Mouse (Mus musculus) stomach, postnatal 0 days (tissue): Measurements from ENCODE around the gene Rnf212b. TPM values are rescaled to one million over a fixed set of nuclear protein-coding genes. Genes with fewer than 3 reads are reported as not detected.
A peak's percentile ranks its signal among the peaks of the same experiment; 100 is the strongest.

Experiments
- ATAC-seq: fragments of 200-750 bp; cut with Nextera tagmentation; 2 replicates; pipeline ENCODE4 v1.8.0; 2017; ENCODE audit not compliant: low FRiP score, low TSS enrichment
- DNase-seq: peaks from one replicate; pipeline ENCODE4 v3.0.0-alpha.2; 2016; ENCODE audit warnings: low spot score
- H3K27ac ChIP-seq: fragments of 300-500 bp; sonication (generic); replicated peaks from 2 replicates; pipeline ENCODE4 v1.5.1; 2014; ENCODE audit warnings: mild to moderate bottlenecking, control low read depth
- H3K27me3 ChIP-seq: fragments of 300-500 bp; sonication (generic); 2 replicates; pipeline ENCODE4 v1.6.1; 2014; ENCODE audit warnings: low read length; ENCODE audit not compliant: control insufficient read depth, insufficient read depth
- H3K36me3 ChIP-seq: fragments of 300-500 bp; sonication (generic); 2 replicates; pipeline ENCODE4 v1.6.1; 2014; ENCODE audit warnings: low read length, mixed read lengths; ENCODE audit not compliant: control insufficient read depth, insufficient read depth
- H3K4me1 ChIP-seq: fragments of 300-500 bp; sonication (generic); replicated peaks from 2 replicates; pipeline ENCODE4 v1.6.1; 2014; ENCODE audit warnings: antibody characterized with exemption; ENCODE audit not compliant: control insufficient read depth, insufficient read depth
- H3K4me2 ChIP-seq: fragments of 300-500 bp; sonication (generic); replicated peaks from 2 replicates; pipeline ENCODE4 v1.6.1; 2014; ENCODE audit warnings: low read depth, mild to moderate bottlenecking, control low read depth, moderate library complexity
- H3K4me3 ChIP-seq: fragments of 300-500 bp; sonication (generic); 2 replicates; pipeline ENCODE4 v1.5.1; 2014; ENCODE audit warnings: low read depth, low read length, control low read depth
- H3K9ac ChIP-seq: fragments of 300-500 bp; sonication (generic); 2 replicates; pipeline ENCODE4 v1.6.1; 2014; ENCODE audit warnings: mild to moderate bottlenecking, low read length, control low read depth, mixed read lengths
- H3K9me3 ChIP-seq: fragments of 300-500 bp; sonication (generic); 2 replicates; pipeline ENCODE4 v1.6.1; 2016; ENCODE audit warnings: low read length; ENCODE audit not compliant: control insufficient read depth
- CTCF ChIP-seq: IDR thresholded peaks from 2 replicates; pipeline ENCODE4 v1.5.1; 2016; ENCODE audit warnings: antibody characterized with exemption, low read depth, mild to moderate bottlenecking, moderate library complexity
- EP300 ChIP-seq: optimal IDR thresholded peaks from 2 replicates; pipeline ENCODE3; 2016; ENCODE audit warnings: antibody characterized with exemption
- WGBS: fragments of 180-500 bp; shearing (Covaris S2); extraction: QIAGEN DNeasy Blood & Tissue Kit; methylation state at CpG from one replicate; pipeline ENCODE4 v1.1.7; 2014; 5-methylcytosine and 5-hydroxymethylcytosine counted together
- polyA plus RNA-seq: library from polyadenylated mRNA; unstranded; fragments of >200 nt; fragmentation: Nextera tagmentation; extraction: Ambion mirVana; gene quantifications from 2 replicates; pipeline ENCODE4 v1.2.1, GENCODE M21; 2015

Rnf212b gene
- polyA plus RNA-seq, 1 experiment from 2014 or later = not detected

GRCm38 (mm10) chr14:54775534-54776041, 38.4 kb upstream of the Rnf212b start:
- no peak overlapping the region for H3K4me3 ChIP-seq
- no peak overlapping the region for H3K9ac ChIP-seq
- WGBS = 76% methylated on average over 7 of the region's 7 CpGs
- H3K9me3 ChIP-seq = no peaks in the 10 kb centered on the region
- H3K27me3 ChIP-seq = no peaks in the 10 kb centered on the region
- H3K4me2 ChIP-seq = no peak overlapping the region
- no peaks in the 10 kb centered on the region for H3K36me3 ChIP-seq
- no peak overlapping the region for H3K27ac ChIP-seq
- TF ChIP-seq EP300 = no peak
- no peak for TF ChIP-seq CTCF
- no peaks in the 10 kb centered on the region for H3K4me1 ChIP-seq
- no peak for ATAC-seq
- DNase-seq = no peak

GRCm38 (mm10) chr14:54776768-54777167, 37.2 kb upstream of the Rnf212b start:
- no peaks in the 10 kb centered on the region; the same call in 1 of the 2 replicates for H3K27me3 ChIP-seq
- no peaks in the 10 kb centered on the region for H3K4me1 ChIP-seq
- no peak for ATAC-seq
- no peak for DNase-seq
- H3K36me3 ChIP-seq = no peaks in the 10 kb centered on the region
- TF ChIP-seq CTCF (no peak), EP300 (no peak)
- H3K4me3 ChIP-seq = no peak overlapping the region
- H3K9ac ChIP-seq = no peak overlapping the region
- H3K4me2 ChIP-seq = no peak overlapping the region
- no peaks in the 10 kb centered on the region for H3K9me3 ChIP-seq
- 81% methylated on average over 5 of the region's 5 CpGs for WGBS
- no peak overlapping the region for H3K27ac ChIP-seq

GRCm38 (mm10) chr14:54777893-54778292, 36.0 kb upstream of the Rnf212b start:
- no peaks in the 10 kb centered on the region for H3K9me3 ChIP-seq
- no peak overlapping the region for H3K27ac ChIP-seq
- no peaks in the 10 kb centered on the region; the same call in 1 of the 2 replicates for H3K27me3 ChIP-seq
- H3K4me2 ChIP-seq = no peak overlapping the region
- H3K4me1 ChIP-seq = no peaks in the 10 kb centered on the region
- H3K9ac ChIP-seq = no peak overlapping the region
- H3K36me3 ChIP-seq = no peaks in the 10 kb centered on the region
- no peak for TF ChIP-seq CTCF
- TF ChIP-seq EP300 = no peak
- WGBS = 79% methylated on average over 4 of the region's 4 CpGs
- DNase-seq = no peak
- ATAC-seq = no peak
- H3K4me3 ChIP-seq = no peak overlapping the region

GRCm38 (mm10) chr14:54780084-54780483, 33.9 kb upstream of the Rnf212b start:
- Histone ChIP-seq H3K27ac (no peak overlapping the region), H3K4me1 (no peaks in the 10 kb centered on the region), H3K9ac (no peak overlapping the region), H3K4me2 (no peak overlapping the region), H3K27me3 (no peaks in the 10 kb centered on the region; the same call in 1 of the 2 replicates), H3K9me3 (no peaks in the 10 kb centered on the region), H3K36me3 (no peaks in the 10 kb centered on the region), H3K4me3 (no peak overlapping the region)
- WGBS = 84% methylated on average over 9 of the region's 9 CpGs
- DNase-seq (no peak), ATAC-seq (no peak)
- TF ChIP-seq CTCF (no peak), EP300 (no peak)

- Histone ChIP-seq H3K4me3 (peak overlapping the region; percentile 52), H3K9ac (peak overlapping the region; percentile 50), H3K4me1 (no peaks in the 10 kb centered on the region), H3K9me3 (no peaks in the 10 kb centered on the region), H3K36me3 (no peaks in the 10 kb centered on the region), H3K27ac (no peak overlapping the region), H3K27me3 (no peaks in the 10 kb centered on the region; the same call in 1 of the 2 replicates), H3K4me2 (peak overlapping the region; percentile 79)
- TF ChIP-seq EP300 (no peak), CTCF (no peak)
- ATAC-seq (peak; percentile 63), DNase-seq (peak; percentile 52)
- WGBS = 3% methylated on average over 35 of the region's 35 CpGs
Measured at GRCm38 (mm10) chr14:54780836-54781609, 32.9 kb upstream of the Rnf212b start.
